Mouse (Mus musculus): ENCODE results near the gene Map3k21. TPM values are rescaled to one million over a fixed set of nuclear protein-coding genes. Genes with fewer than 3 reads are reported as not detected.

The Map3k21 gene
- total RNA-seq (2021): 1.3 and 1.4 TPM in 2 replicates
- long read RNA-seq, experiment 1, partial matches to known transcripts: 1 of 1 reads
- long read RNA-seq, experiment 1, other reads (novel, unspliced or antisense): 0 of 1 reads
- long read RNA-seq, experiment 2: 0 reads

DNA sequence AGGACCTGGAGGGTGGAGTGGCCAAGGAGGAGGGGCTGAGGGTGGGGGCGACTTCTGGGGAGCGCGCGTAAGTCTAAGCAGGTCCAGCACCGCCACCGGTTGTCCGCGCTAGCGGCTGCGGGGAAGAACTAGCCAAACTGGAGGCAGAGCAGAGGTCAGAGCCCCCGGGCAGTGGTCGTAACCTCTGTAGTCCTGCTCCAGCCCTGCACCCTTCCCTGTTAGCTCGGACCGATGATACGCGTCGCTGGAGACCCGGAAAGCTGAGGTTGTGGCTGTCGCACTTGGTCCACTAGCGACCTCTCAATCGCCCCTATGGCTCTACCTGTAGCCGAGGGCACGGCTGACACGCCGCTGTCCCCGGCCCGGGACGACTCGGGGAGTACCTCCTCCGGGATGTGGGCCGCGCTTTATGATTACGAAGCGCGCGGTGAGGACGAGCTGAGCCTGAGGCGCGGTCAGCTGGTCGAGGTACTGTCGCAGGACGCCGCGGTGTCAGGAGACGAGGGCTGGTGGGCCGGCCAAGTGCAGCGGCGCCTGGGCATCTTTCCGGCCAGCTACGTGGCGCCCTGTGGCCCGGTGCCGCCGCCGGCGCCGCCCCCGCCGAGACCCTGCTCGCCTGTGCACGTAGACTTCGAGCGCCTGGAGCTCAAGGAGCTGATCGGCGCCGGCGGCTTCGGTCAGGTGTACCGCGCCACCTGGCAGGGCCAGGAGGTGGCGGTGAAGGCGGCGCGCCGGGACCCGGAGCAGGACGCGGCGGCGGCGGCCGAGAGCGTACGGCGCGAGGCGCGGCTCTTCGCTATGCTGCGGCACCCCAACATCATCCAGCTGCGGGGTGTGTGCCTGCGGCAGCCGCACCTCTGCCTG, at the start of gene Map3k21:
TSS of gene Map3k21 (plus strand) at position 86 of the 864 bp plus-strand sequence.
- DNase-seq: peak; percentile 73

GRCm38 (mm10) chr8:125866125-125866524, 44.1 kb upstream of the Map3k21 start:
- no peak for DNase-seq

DNA sequence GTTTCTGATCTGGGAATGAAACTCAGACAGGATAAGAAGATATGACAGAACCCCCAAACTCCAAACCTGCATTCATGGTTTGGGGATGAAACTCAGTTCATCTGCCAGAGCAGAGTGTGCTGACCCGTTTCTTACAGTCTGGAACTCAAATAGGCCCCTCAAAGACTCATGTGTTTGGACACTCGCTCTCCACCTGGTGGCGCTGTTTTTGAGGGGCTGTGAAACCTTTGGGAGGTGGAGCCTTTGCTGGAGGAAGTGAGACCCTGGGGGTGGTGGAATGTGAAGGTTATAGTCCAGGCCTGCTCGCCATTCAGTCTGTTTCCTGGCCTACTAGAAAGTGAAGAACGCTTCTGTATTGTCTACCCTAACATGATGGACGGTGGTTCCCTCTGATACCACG, 41.7 kb upstream of the Map3k21 start:
- DNase-seq: peak; percentile 55

DNA sequence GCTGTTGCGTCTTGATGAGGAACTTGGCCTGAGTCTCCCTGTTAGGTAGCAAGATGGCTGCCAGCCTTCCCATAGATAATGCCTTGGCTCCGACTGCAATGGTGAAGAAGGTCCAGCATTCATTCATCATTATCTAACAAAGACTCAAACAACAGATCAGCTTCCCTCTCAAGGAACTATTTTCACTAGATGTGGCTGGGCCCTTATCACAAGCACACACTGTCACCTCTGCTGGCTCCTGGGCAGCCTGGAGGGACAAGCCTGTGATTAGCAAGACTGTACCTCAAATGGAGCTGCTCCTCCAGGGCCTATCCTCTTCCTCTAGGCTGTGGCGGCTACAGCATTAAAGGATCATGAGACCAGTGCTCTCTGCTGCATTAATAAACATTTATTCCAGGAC, 40.5 kb upstream of the Map3k21 start:
- DNase-seq: no peak

DNA sequence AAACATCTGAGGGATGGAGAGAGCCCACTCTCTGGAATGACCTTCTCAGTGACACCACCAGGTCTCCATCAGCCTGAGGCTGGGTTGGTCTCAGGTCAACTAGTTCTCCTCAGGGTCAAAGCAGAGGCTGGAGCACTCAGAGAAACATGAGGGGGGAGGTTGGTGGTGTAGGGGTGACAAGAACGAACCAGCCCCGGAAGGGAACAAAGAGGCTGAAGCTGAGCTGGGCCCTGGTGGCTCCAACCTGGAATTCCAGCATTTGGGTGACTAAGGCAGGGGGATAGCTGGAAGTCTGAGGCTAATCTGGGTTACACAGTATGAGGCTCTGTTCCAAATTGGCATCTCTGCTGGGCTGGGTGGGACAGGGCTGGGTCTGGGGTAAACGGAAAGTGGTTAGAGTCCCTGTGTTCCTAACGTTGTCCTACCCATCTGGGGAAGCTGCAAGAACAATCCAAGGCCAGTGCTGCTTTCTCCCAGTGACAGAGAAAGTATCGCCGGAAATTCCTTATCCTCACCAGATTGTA, 40.0 kb upstream of the Map3k21 start:
- DNase-seq: no peak

GRCm38 (mm10) chr8:125870821-125871321, 39.4 kb upstream of the Map3k21 start:
- DNase-seq: peak; percentile 82

GRCm38 (mm10) chr8:125872501-125873249, 37.6 kb upstream of the Map3k21 start:
- peak; percentile 12 for DNase-seq

- DNase-seq: no peak
Measured at GRCm38 (mm10) chr8:125873250-125873534, 37.1 kb upstream of the Map3k21 start.

GRCm38 (mm10) chr8:125880447-125880846, 29.8 kb upstream of the Map3k21 start:
- DNase-seq: no peak

GRCm38 (mm10) chr8:125887549-125887948, 22.7 kb upstream of the Map3k21 start:
- no peak for DNase-seq

DNA sequence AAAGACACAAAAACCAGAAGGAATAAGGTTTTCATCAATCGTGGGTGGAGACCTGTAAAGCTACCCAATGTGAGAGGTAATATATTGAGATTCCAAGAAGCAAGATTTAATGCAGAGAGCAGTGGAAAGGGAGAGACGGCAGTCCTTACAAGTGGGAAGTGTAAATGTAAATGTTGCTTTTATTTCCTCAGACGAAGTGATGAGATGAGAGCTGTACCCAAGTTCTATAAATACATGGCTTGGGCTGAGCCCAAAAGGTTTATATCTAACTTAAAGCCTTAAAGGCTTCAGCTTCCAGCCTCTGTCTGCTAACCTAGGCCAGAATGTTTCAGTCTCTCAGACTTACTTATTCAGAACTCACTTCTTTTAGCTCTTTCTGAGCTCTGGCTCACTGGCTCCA, 20.3 kb upstream of the Map3k21 start:
- DNase-seq: no peak

- DNase-seq: no peak
Measured at GRCm38 (mm10) chr8:125897388-125897787, 12.9 kb upstream of the Map3k21 start.

- no peak for DNase-seq
Measured at GRCm38 (mm10) chr8:125897868-125898788, 12.1 kb upstream of the Map3k21 start, which contains the start of gene Pcnx2. TSS of gene Pcnx2 (minus strand) at chr8:125898317.

DNA sequence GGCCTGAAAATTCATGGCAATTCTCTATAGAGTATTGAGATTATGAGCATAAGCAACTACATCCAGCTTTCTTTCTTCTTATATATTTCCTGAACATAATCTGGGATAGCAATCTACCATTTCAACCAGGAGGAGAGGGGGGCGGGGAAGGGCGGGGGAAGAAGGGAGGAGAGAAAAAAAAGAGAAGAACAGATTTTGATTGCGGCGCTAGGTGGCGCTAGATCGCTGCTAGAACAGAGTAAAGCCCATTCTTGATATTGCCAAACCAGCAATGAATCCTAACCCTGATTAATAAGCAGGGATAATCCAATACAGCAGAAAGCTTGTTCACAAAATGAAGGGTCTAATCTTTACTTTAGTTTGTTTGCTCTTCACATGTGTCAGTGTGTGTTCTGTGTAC, 11.4 kb upstream of the Map3k21 start:
- peak; percentile 69 for DNase-seq

GRCm38 (mm10) chr8:125901167-125901566, 9.1 kb upstream of the Map3k21 start:
- no peak for DNase-seq

- no peak for DNase-seq
Measured at GRCm38 (mm10) chr8:125902521-125902920, 7.7 kb upstream of the Map3k21 start.

- no peak for DNase-seq
Measured at GRCm38 (mm10) chr8:125905341-125905740, 4.9 kb upstream of the Map3k21 start.

- no peak for DNase-seq
Measured at GRCm38 (mm10) chr8:125907311-125907710, 2.9 kb upstream of the Map3k21 start.

DNA sequence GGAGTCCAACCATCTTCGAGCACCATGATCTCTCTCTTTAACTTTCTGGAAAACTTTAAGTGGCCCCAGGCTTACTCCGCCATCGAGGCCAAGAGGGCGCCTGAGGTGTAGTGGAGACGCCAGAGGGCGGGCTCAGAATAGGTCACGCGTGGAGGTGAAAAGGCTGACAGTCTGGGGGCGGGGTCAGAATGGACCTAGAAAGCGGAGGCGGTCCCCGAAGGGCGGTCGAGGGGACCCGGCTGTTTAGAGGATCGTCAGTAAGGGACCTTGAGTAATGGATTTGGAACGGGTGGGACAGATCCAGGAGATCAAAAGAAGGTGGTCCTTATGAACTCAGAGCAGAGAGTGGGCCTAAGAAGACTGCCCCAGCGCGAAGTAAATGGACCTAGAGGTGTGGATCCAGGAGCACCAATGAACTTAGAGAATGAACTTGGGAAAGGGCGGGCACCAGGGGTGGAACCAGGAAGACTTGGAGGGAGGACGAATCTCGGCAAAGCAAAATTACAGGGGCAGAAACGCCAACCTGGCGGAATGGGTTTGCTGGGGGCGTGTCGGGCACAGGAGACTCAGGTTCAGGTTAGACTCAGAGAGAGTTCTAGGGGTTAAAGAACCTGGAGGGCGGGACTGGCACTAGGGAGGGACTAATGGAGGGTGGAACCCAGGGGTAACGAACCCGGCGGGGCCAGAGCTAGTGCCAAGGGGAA, 437 bp upstream of the Map3k21 start:
- peak; percentile 76 for DNase-seq

GRCm38 (mm10) chr8:125911229-125911580, 955 bp downstream of the Map3k21 start:
- no peak for DNase-seq

DNA sequence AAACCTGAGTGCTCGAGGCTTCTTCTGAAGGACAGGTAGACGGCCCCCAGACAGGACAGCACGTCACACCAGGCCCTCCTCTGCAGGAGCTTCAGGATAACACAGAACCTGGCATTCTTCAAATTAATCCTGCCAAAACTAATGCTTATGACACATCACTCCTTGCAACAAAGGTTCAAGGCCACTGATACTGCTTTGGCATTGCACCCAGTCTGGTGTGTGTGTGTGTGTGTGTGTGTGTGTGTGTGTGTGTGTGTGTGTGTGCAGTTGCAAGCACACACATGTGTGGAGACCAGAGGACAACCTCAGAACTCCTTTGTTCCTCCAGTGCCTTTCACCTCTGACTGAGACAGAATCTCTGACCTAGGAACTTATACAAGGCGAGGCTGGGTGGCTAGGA, 3.0 kb downstream of the Map3k21 start:
- peak; percentile 70 for DNase-seq
